Comparison of ENCODE assay signal across 8 mouse cellular contexts in genomic region chr2:144198326-144199051, GRCm38 (mm10).
DNase-seq lines count a peak whose midpoint lies in the region.
"Had no signal": no experiment of that assay in that cellular context is flagged by ENCODE, and none has a peak within 500 bp of the region (broad histone marks: within the 10 kb centered on the region; RNA-seq: fewer than 3 reads in every experiment).

No protein-coding gene starts in this region.

- H3K27ac ChIP-seq in embryonic facial prominence, embryonic 10.5 days (replicated peaks) = peak overlapping the region; percentile 30; the same call in 1 of the 2 replicates
- H3K27ac ChIP-seq: midbrain, embryonic 15.5 days had no signal

- H3K9me3 ChIP-seq in embryonic facial prominence, embryonic 10.5 days = 0 out of 2 replicates have a peak, but pooled peaks cover 2% of the 10 kb centered on the region
- H3K9me3 ChIP-seq: midbrain, embryonic 15.5 days had no signal

- 0 out of 2 replicates have a peak, but pooled peaks cover 8% of the 10 kb centered on the region for H3K27me3 ChIP-seq in embryonic facial prominence, embryonic 10.5 days (replicated peaks; ENCODE audit: low read depth, poor library complexity, severe bottlenecking)
- H3K27me3 ChIP-seq: midbrain, embryonic 15.5 days had no signal

- H3K4me1 ChIP-seq in embryonic facial prominence, embryonic 10.5 days = peaks cover 13% of the 10 kb centered on the region; the same call in 1 of the 2 replicates
- H3K4me1 ChIP-seq: midbrain, embryonic 15.5 days had no signal

- no peaks in the 10 kb centered on the region for H3K36me3 ChIP-seq in embryonic facial prominence, embryonic 10.5 days (replicated peaks)
- H3K36me3 ChIP-seq: midbrain, embryonic 15.5 days had no signal

- 70% methylated on average over 13 of the region's 13 CpGs for WGBS in embryonic facial prominence, embryonic 10.5 days

- no peak overlapping the region for H3K4me3 ChIP-seq in embryonic facial prominence, embryonic 10.5 days
- H3K4me3 ChIP-seq: midbrain, embryonic 15.5 days had no signal

- peak; percentile 35 for DNase-seq in ovary, postnatal 36 days (ENCODE audit: low spot score)
- DNase-seq in ovary, postnatal 10 days (ENCODE audit: low spot score) = no peak
- no peak for DNase-seq in embryonic facial prominence, embryonic 10.5 days (ENCODE audit: low spot score)
- peak; percentile 52 for DNase-seq in liver
- DNase-seq in yolk sac, embryonic 10.5 days (ENCODE audit: low spot score) = peak; percentile 90
- no peak for DNase-seq in embryo, embryonic 11 days
- no peak for DNase-seq in T-cell, adult 2 months (ENCODE audit: low spot score)

Comparison
In these comparisons a context has a peak if more than half of its experiments do, and no peak if none do; other contexts are left out.
1. DNase-seq: peak in ovary, postnatal 36 days (single experiment), liver (single experiment) and yolk sac, embryonic 10.5 days (single experiment); none in ovary, postnatal 10 days (single experiment), embryonic facial prominence, embryonic 10.5 days (single experiment), embryo, embryonic 11 days (single experiment) and T-cell, adult 2 months (single experiment).